Mouse (Mus musculus): ENCODE measurements at regions not wholly inside any gene's neighbourhood (a gene's known extent, or its start where the extent isn't known, plus 50 kb on each side); places are given as distances from the start of the nearest gene placed in this dataset.

DNA sequence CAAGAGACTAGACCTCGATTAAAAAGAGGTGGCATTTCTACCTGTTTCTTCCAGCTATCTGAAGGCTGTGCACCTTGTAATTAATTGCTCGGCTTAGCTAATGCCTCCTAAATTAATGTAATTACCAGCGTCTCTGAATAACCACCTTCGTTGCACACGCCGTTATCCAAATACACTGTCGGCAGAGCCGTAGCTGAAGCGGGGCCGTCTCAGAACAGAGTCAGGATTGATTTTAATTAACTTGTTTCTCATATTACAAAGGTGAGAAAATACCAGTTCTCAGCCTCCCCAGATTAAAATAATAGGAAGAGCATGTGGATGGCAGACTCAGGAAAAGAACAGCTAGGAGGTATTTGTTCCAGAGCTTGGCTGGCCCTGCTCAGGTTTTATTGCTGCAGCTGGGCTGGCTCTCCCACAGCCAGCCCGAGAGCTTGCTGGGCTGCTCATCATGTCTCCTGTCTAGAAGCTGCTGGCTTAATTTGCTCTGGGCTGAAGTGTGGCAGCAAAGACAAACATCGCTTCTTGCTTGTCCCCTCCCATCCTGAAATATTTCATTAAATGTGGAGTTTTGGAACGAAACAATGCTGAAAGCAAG lies 282.5 kb downstream of the Cbln1 start:
- TF ChIP-seq EP300 (IDR thresholded peaks at IDR 0.05; ENCODE audit: low read depth) (no peak), CTCF (IDR thresholded peaks at IDR 0.05; ENCODE audit: low read depth) (no peak)
- H3K9me3 ChIP-seq (ENCODE audit: low read length): 0 out of 2 replicates have a peak, but pooled peaks cover 2% of the 10 kb centered on the region
- H3K4me2 ChIP-seq (ENCODE audit: low read depth, low read length): no peak overlapping the region
- ATAC-seq (no peak), DNase-seq (no peak)
- no peaks in the 10 kb centered on the region for H3K27me3 ChIP-seq (ENCODE audit: insufficient read depth, low read length)
- H3K9ac ChIP-seq (replicated peaks): no peak overlapping the region
- H3K27ac ChIP-seq (ENCODE audit: low read depth): no peak overlapping the region
- 83% methylated on average over 13 of the region's 13 CpGs for WGBS (ENCODE audit: insufficient replicate concordance)
- no peaks in the 10 kb centered on the region for H3K4me1 ChIP-seq (ENCODE audit: insufficient read depth)
- no peak overlapping the region for H3K4me3 ChIP-seq (ENCODE audit: low read depth, low read length)
- no peaks in the 10 kb centered on the region for H3K36me3 ChIP-seq (replicated peaks; ENCODE audit: insufficient read depth, low read length)

DNA sequence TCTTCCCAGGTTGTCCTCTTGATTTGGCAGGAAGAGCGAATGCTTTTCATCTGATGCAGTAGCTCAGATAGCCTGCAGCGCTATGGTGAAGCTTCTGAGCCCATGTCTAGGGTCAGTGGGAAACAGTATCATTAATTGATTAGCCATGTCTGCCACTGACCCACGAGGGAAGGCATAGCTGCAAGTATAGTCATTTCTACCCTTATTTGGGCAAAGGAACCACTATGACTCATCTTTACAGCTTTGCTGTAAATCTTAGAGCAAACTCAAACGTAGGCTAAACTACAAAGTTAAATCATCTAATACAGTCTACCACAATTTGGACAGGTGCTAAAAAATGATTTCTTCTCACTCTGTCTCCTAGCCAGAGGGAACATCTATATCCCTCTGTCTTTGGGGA lies 289.5 kb downstream of the Cbln1 start:
- no peak for TF ChIP-seq CTCF (IDR thresholded peaks at IDR 0.05; ENCODE audit: low read depth)
- TF ChIP-seq EP300 (IDR thresholded peaks at IDR 0.05; ENCODE audit: low read depth): no peak
- H3K27me3 ChIP-seq (ENCODE audit: insufficient read depth, low read length): no peaks in the 10 kb centered on the region
- no peak overlapping the region for H3K27ac ChIP-seq (ENCODE audit: low read depth)
- 49% methylated on average over 4 of the region's 4 CpGs for WGBS (ENCODE audit: insufficient replicate concordance)
- H3K9me3 ChIP-seq (ENCODE audit: low read length): no peaks in the 10 kb centered on the region
- no peak overlapping the region for H3K4me2 ChIP-seq (ENCODE audit: low read depth, low read length)
- ATAC-seq: no peak
- no peak for DNase-seq
- H3K4me3 ChIP-seq (ENCODE audit: low read depth, low read length): no peak overlapping the region
- H3K36me3 ChIP-seq (replicated peaks; ENCODE audit: insufficient read depth, low read length): no peaks in the 10 kb centered on the region
- H3K4me1 ChIP-seq (ENCODE audit: insufficient read depth): no peaks in the 10 kb centered on the region
- H3K9ac ChIP-seq (replicated peaks): no peak overlapping the region

DNA sequence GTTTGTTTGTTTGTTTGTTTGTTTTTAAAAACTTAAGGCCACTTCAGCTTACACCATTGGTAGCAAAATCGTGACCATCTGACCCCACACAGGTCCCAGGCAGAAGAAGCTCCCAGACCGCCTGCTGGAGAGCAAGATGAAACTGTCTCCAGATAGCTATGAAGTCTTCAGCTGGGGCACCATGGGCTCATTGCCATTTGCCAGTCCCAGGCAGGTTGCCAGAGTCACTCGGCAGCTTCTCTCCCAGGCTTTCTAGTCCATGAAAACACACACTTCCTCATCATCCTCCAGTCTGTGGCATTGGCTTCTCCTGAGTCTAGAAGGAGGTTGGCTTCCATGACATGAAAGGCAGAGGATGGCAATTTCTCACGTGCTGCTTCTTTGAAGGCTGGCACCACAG lies 293.5 kb upstream of the N4bp1 start:
- WGBS (ENCODE audit: insufficient replicate concordance): 57% methylated on average over 4 of the region's 4 CpGs
- no peak overlapping the region for H3K9ac ChIP-seq (replicated peaks)
- no peaks in the 10 kb centered on the region for H3K27me3 ChIP-seq (ENCODE audit: insufficient read depth, low read length)
- no peak overlapping the region for H3K27ac ChIP-seq (ENCODE audit: low read depth)
- ATAC-seq (no peak), DNase-seq (no peak)
- no peak overlapping the region for H3K4me2 ChIP-seq (ENCODE audit: low read depth, low read length)
- H3K9me3 ChIP-seq (ENCODE audit: low read length): no peaks in the 10 kb centered on the region
- TF ChIP-seq EP300 (IDR thresholded peaks at IDR 0.05; ENCODE audit: low read depth) (no peak), CTCF (IDR thresholded peaks at IDR 0.05; ENCODE audit: low read depth) (no peak)
- H3K4me3 ChIP-seq (ENCODE audit: low read depth, low read length): no peak overlapping the region
- no peaks in the 10 kb centered on the region for H3K4me1 ChIP-seq (ENCODE audit: insufficient read depth)
- H3K36me3 ChIP-seq (replicated peaks; ENCODE audit: insufficient read depth, low read length): no peaks in the 10 kb centered on the region

DNA sequence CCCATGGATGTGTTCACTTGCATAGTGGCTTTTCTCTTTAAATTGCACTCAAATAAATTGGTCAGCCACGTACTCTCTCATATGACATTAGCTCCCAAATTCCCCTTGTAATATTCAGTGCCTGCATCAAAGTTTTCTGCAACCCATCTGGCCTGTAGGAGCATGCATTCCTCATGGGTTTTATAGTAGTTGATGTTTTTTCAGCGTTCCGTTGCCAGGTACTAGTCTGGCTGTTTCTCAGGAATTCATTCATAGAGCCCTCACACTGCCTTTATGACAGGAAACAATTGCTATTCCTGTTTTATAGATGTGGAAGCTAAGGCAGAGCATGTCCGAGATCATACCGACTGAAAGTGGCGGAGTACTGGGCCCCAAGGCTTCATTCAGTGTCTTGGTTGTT lies 292.6 kb upstream of the N4bp1 start:
- Histone ChIP-seq H3K9ac (replicated peaks) (no peak overlapping the region), H3K27me3 (ENCODE audit: insufficient read depth, low read length) (no peaks in the 10 kb centered on the region), H3K4me2 (ENCODE audit: low read depth, low read length) (no peak overlapping the region), H3K4me3 (ENCODE audit: low read depth, low read length) (no peak overlapping the region), H3K9me3 (ENCODE audit: low read length) (no peaks in the 10 kb centered on the region), H3K36me3 (replicated peaks; ENCODE audit: insufficient read depth, low read length) (no peaks in the 10 kb centered on the region), H3K27ac (ENCODE audit: low read depth) (no peak overlapping the region), H3K4me1 (ENCODE audit: insufficient read depth) (no peaks in the 10 kb centered on the region)
- ATAC-seq (no peak), DNase-seq (no peak)
- 76% methylated on average over 6 of the region's 6 CpGs for WGBS (ENCODE audit: insufficient replicate concordance)
- TF ChIP-seq EP300 (IDR thresholded peaks at IDR 0.05; ENCODE audit: low read depth): no peak
- no peak for TF ChIP-seq CTCF (IDR thresholded peaks at IDR 0.05; ENCODE audit: low read depth)

DNA sequence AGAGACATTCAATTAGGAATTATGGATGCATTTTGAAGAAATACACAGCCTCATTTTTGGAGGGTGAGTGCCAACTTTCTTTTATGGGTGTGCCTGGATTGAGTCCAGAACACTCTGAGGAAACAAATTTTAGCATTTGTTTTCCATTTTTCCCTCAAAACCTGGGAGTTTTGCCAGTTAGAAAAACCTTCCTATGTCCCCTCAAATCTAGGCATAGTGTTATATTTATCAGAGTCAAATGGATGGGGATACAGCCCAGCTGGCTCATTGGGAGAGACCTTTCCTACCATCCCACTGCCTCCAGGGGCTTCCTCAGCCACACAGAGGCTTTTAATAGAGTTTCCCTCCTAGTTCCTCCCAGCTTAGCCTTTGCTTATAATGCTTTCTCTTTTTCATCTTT lies 290.0 kb upstream of the N4bp1 start:
- H3K27me3 ChIP-seq (ENCODE audit: insufficient read depth, low read length): no peaks in the 10 kb centered on the region
- DNase-seq (no peak), ATAC-seq (no peak)
- no peak overlapping the region for H3K4me3 ChIP-seq (ENCODE audit: low read depth, low read length)
- TF ChIP-seq EP300 (IDR thresholded peaks at IDR 0.05; ENCODE audit: low read depth) (no peak), CTCF (IDR thresholded peaks at IDR 0.05; ENCODE audit: low read depth) (no peak)
- no peaks in the 10 kb centered on the region for H3K9me3 ChIP-seq (ENCODE audit: low read length)
- H3K9ac ChIP-seq (replicated peaks): no peak overlapping the region
- no peak overlapping the region for H3K27ac ChIP-seq (ENCODE audit: low read depth)
- no peak overlapping the region for H3K4me2 ChIP-seq (ENCODE audit: low read depth, low read length)
- no peaks in the 10 kb centered on the region for H3K4me1 ChIP-seq (ENCODE audit: insufficient read depth)
- no peaks in the 10 kb centered on the region for H3K36me3 ChIP-seq (replicated peaks; ENCODE audit: insufficient read depth, low read length)

DNA sequence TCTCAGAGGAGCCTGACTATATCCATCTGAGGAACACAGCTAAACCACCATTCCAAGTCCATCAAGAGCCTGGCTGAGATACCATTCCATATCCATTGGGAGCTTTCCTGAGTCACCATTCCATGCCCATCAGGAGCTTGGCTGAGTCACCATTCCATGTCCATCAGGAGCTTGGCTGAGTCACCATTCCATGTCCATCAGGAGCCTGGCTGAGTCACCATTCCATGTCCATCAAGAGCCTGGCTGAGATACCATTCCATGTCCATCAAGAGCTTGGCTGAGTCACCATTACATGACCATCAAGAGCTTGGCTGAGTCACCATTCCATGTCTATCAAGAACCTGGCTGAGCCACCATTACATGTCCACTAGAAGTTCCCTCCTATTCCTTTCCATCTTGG lies 288.7 kb upstream of the N4bp1 start:
- no peak overlapping the region for H3K4me3 ChIP-seq (ENCODE audit: low read depth, low read length)
- H3K4me1 ChIP-seq (ENCODE audit: insufficient read depth): no peaks in the 10 kb centered on the region
- H3K9me3 ChIP-seq (ENCODE audit: low read length): no peaks in the 10 kb centered on the region
- DNase-seq (no peak), ATAC-seq (no peak)
- no peak overlapping the region for H3K27ac ChIP-seq (ENCODE audit: low read depth)
- H3K36me3 ChIP-seq (replicated peaks; ENCODE audit: insufficient read depth, low read length): no peaks in the 10 kb centered on the region
- H3K9ac ChIP-seq (replicated peaks): no peak overlapping the region
- TF ChIP-seq CTCF (IDR thresholded peaks at IDR 0.05; ENCODE audit: low read depth): no peak
- no peak for TF ChIP-seq EP300 (IDR thresholded peaks at IDR 0.05; ENCODE audit: low read depth)
- no peak overlapping the region for H3K4me2 ChIP-seq (ENCODE audit: low read depth, low read length)
- H3K27me3 ChIP-seq (ENCODE audit: insufficient read depth, low read length): no peaks in the 10 kb centered on the region

DNA sequence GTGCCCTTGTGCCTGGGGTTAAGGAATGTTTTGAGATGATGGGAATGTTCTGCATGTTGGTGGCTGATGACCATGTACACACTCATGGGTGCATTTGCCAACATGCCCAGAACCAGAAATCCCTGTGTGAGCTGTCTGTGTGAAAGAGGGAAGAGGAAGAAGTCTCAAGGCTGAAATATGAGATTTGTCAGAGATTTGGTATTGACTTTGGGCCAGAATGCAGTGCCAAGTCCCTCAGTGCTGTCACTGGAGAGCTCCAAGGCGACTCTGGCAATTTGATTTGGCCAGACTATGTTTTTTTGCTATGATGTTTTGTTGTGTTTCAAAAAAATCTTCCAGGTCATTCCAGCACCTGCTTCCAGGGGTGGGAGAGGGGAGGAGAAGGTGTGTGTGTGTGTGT lies 281.7 kb upstream of the N4bp1 start:
- no peaks in the 10 kb centered on the region for H3K36me3 ChIP-seq (replicated peaks; ENCODE audit: insufficient read depth, low read length)
- no peak overlapping the region for H3K27ac ChIP-seq (ENCODE audit: low read depth)
- no peak for ATAC-seq
- H3K4me1 ChIP-seq (ENCODE audit: insufficient read depth): no peaks in the 10 kb centered on the region
- no peaks in the 10 kb centered on the region for H3K9me3 ChIP-seq (ENCODE audit: low read length)
- H3K4me2 ChIP-seq (ENCODE audit: low read depth, low read length): no peak overlapping the region
- DNase-seq: no peak
- H3K4me3 ChIP-seq (ENCODE audit: low read depth, low read length): no peak overlapping the region
- no peak for TF ChIP-seq CTCF (IDR thresholded peaks at IDR 0.05; ENCODE audit: low read depth)
- TF ChIP-seq EP300 (IDR thresholded peaks at IDR 0.05; ENCODE audit: low read depth): no peak
- WGBS (ENCODE audit: insufficient replicate concordance): 71% methylated on average over 1 of the region's 1 CpGs
- no peaks in the 10 kb centered on the region for H3K27me3 ChIP-seq (ENCODE audit: insufficient read depth, low read length)
- H3K9ac ChIP-seq (replicated peaks): no peak overlapping the region
